In the genomic region with DNA sequence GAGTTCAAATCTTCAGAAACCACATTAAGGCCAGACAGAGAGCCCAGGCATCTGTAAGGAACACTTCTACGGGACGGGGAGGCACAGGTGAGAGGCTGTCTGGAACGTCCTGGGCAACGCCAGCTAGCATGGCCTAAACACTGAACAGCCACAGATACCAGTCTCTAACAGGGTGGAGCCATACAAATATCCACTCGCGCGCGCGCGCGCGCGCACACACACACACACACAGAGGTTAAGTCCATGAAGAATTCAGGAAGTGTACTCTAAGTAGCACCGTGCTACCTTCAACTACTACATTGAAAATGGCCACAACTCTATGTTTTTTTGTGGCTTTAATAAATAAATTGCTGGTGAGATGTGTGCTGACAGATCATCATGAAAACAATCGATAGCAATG, we compare ENCODE assay signal across 10 mouse cellular contexts. TPM values are rescaled to one million over a fixed set of nuclear protein-coding genes. Genes with fewer than 3 reads are reported as not detected.
A peak's percentile ranks its signal among the peaks of the same experiment; 100 is the strongest.
DNase-seq lines count a peak whose midpoint lies in the region; ATAC-seq lines count a peak whose summit lies in the region.
"Had no signal": no experiment of that assay in that cellular context is flagged by ENCODE, and none has a peak within 500 bp of the region (broad histone marks: within the 10 kb centered on the region; RNA-seq: fewer than 3 reads in every experiment).

No protein-coding gene starts in this region.

- DNase-seq in heart, adult 9 months (ENCODE audit: low spot score in 2 of 2): no peak
- no peak for DNase-seq in midbrain, embryonic 14.5 days
- no peak for DNase-seq in adrenal gland, postnatal 36 days
- DNase-seq in spleen, postnatal 36 days (ENCODE audit: low spot score in 2 of 2): no peak
- DNase-seq: kidney, adult 8-10 months had no signal

- no peaks in the 10 kb centered on the region for H3K27me3 ChIP-seq in heart, embryonic 14.5 days (ENCODE audit: control insufficient read depth, insufficient read depth, low read length)
- H3K27me3 ChIP-seq in midbrain, embryonic 14.5 days (ENCODE audit: control insufficient read depth, insufficient read depth, low read length): no peaks in the 10 kb centered on the region
- no peaks in the 10 kb centered on the region for H3K27me3 ChIP-seq in midbrain, embryonic 16.5 days (ENCODE audit: control insufficient read depth, insufficient read depth, low read depth, low read length)
- H3K27me3 ChIP-seq in stomach, embryonic 15.5 days (replicated peaks): no peaks in the 10 kb centered on the region
- H3K27me3 ChIP-seq: limb, embryonic 15.5 days had no signal

- no peak overlapping the region; the same call in 1 of the 2 replicates for H3K9ac ChIP-seq in heart, embryonic 14.5 days (ENCODE audit: low read length)
- H3K9ac ChIP-seq in midbrain, embryonic 14.5 days (replicated peaks; ENCODE audit: low read length): no peak overlapping the region
- no peak overlapping the region for H3K9ac ChIP-seq in midbrain, embryonic 16.5 days (ENCODE audit: low read depth, low read length)
- no peak overlapping the region for H3K9ac ChIP-seq in stomach, embryonic 15.5 days
- H3K9ac ChIP-seq: limb, embryonic 15.5 days had no signal

- peaks cover 3 to 22% of the 10 kb centered on the region in 2 experiments for H3K4me1 ChIP-seq in heart, embryonic 14.5 days (ENCODE audit: control insufficient read depth in 2 of 2, insufficient read depth in 2 of 2, low read length in 2 of 2)
- peaks cover 5% of the 10 kb centered on the region; the same call in 1 of the 2 replicates for H3K4me1 ChIP-seq in midbrain, embryonic 14.5 days (ENCODE audit: control insufficient read depth, insufficient read depth, low read length)
- H3K4me1 ChIP-seq in midbrain, embryonic 16.5 days (ENCODE audit: control insufficient read depth, insufficient read depth, low read length): peaks cover 16% of the 10 kb centered on the region
- H3K4me1 ChIP-seq in stomach, embryonic 15.5 days: peaks cover 13% of the 10 kb centered on the region

- no peaks in the 10 kb centered on the region for H3K9me3 ChIP-seq in heart, embryonic 14.5 days (ENCODE audit: control insufficient read depth, low read length)
- no peaks in the 10 kb centered on the region for H3K9me3 ChIP-seq in midbrain, embryonic 14.5 days (ENCODE audit: control insufficient read depth, low read length)
- no peaks in the 10 kb centered on the region for H3K9me3 ChIP-seq in midbrain, embryonic 16.5 days (replicated peaks; ENCODE audit: control insufficient read depth, low read length, poor library complexity, severe bottlenecking)
- H3K9me3 ChIP-seq in stomach, embryonic 15.5 days: no peaks in the 10 kb centered on the region
- H3K9me3 ChIP-seq: limb, embryonic 15.5 days had no signal

- peaks cover 29% of the 10 kb centered on the region for H3K36me3 ChIP-seq in heart, embryonic 14.5 days (ENCODE audit: control insufficient read depth, insufficient read depth, low read length)
- 0 out of 2 replicates have a peak, but pooled peaks cover 4% of the 10 kb centered on the region for H3K36me3 ChIP-seq in midbrain, embryonic 14.5 days (ENCODE audit: control insufficient read depth, insufficient read depth, low read length)
- H3K36me3 ChIP-seq in midbrain, embryonic 16.5 days (ENCODE audit: control insufficient read depth, insufficient read depth, low read length): no peaks in the 10 kb centered on the region
- peaks cover 16% of the 10 kb centered on the region for H3K36me3 ChIP-seq in stomach, embryonic 15.5 days

- no peak overlapping the region for H3K27ac ChIP-seq in heart, embryonic 14.5 days (replicated peaks in 1 of 2; ENCODE audit: control insufficient read depth in 1 of 2, insufficient read depth in 1 of 2, low read depth in 2 of 2, low read length in 2 of 2)
- no peak overlapping the region for H3K27ac ChIP-seq in midbrain, embryonic 14.5 days (replicated peaks; ENCODE audit: low read depth, low read length)
- H3K27ac ChIP-seq in midbrain, embryonic 16.5 days (ENCODE audit: low read length): no peak overlapping the region
- H3K27ac ChIP-seq in stomach, embryonic 15.5 days: no peak overlapping the region
- H3K27ac ChIP-seq: limb, embryonic 15.5 days had no signal

- ATAC-seq in heart, embryonic 14.5 days (ENCODE audit: insufficient number of reproducible peaks, insufficient read depth, low FRiP score, low read depth): no peak
- ATAC-seq in midbrain, embryonic 14.5 days (ENCODE audit: low FRiP score, low TSS enrichment): no peak
- no peak for ATAC-seq in midbrain, embryonic 16.5 days
- ATAC-seq in granulocyte monocyte progenitor cell, adult 5-6 weeks (replicated peaks; ENCODE audit: poor library complexity, severe bottlenecking): 0 out of 2 replicates have a peak, but pooled peaks have one; percentile 11
- no peak for ATAC-seq in stomach, embryonic 15.5 days (ENCODE audit: insufficient read depth, low FRiP score, low read depth)

- H3K4me2 ChIP-seq in heart, embryonic 14.5 days (ENCODE audit: low read length): peak overlapping the region; percentile 87
- H3K4me2 ChIP-seq in midbrain, embryonic 14.5 days (ENCODE audit: low read length): 0 out of 2 replicates have a peak overlapping the region, but pooled peaks have one; percentile 76
- H3K4me2 ChIP-seq in midbrain, embryonic 16.5 days (ENCODE audit: low read length): no peak overlapping the region
- peak overlapping the region; percentile 70; the same call in 1 of the 2 replicates for H3K4me2 ChIP-seq in stomach, embryonic 15.5 days

- no peak overlapping the region; a peak in 1 of 4 replicates for H3K4me3 ChIP-seq in heart, embryonic 14.5 days (ENCODE audit: control insufficient read depth in 1 of 2, insufficient read depth in 1 of 2, low read depth in 1 of 2, low read length in 2 of 2)
- no peak overlapping the region for H3K4me3 ChIP-seq in midbrain, embryonic 14.5 days (replicated peaks; ENCODE audit: low read depth, low read length)
- H3K4me3 ChIP-seq in midbrain, embryonic 16.5 days (ENCODE audit: low read depth, low read length): no peak overlapping the region
- 0 out of 2 replicates have a peak overlapping the region, but pooled peaks have one; percentile 96 for H3K4me3 ChIP-seq in stomach, embryonic 15.5 days (replicated peaks)

- WGBS in heart, embryonic 14.5 days: 92% methylated on average over 15 of the region's 15 CpGs
- 96% methylated on average over 15 of the region's 15 CpGs for WGBS in midbrain, embryonic 14.5 days
- WGBS in midbrain, embryonic 16.5 days: 96% methylated on average over 15 of the region's 15 CpGs
- 92% methylated on average over 15 of the region's 15 CpGs for WGBS in stomach, embryonic 15.5 days

RNA-seq across cellular contexts. Expression of a gene that starts 1.7 kb away (rescaled TPM):
- polyA plus RNA-seq in heart, embryonic 14.5 days (2014; fragmentation: Nextera tagmentation; extraction: Ambion mirVana): 3.7 and 4.0 TPM in 2 replicates
- polyA plus RNA-seq in midbrain, embryonic 14.5 days (2014; fragmentation: Nextera tagmentation; extraction: Ambion mirVana): 2.2 and 3.9 TPM in 2 replicates
- polyA plus RNA-seq in midbrain, embryonic 16.5 days (2015; fragmentation: Nextera tagmentation; extraction: Ambion mirVana): 2.7 and 3.1 TPM in 2 replicates
- 8.2 and 10.9 TPM in 2 replicates for total RNA-seq in granulocyte monocyte progenitor cell, adult 5-6 weeks (2014; fragmentation: Nextera tagmentation)
- total RNA-seq in granulocyte monocyte progenitor cell, adult 5-6 weeks (2017): 21.1 and 21.6 TPM in 2 replicates
- polyA plus RNA-seq in stomach, embryonic 15.5 days (2015; fragmentation: Nextera tagmentation; extraction: Ambion mirVana): 5.2 TPM in 2 replicates
- 1 to 10 TPM; 2.6 to 2.7 TPM for total RNA-seq in adrenal gland, postnatal 36 days (2021)

RNA-seq across cellular contexts. Expression of a gene that starts 49.7 kb away (rescaled TPM):
- polyA plus RNA-seq in heart, embryonic 14.5 days (2014; fragmentation: Nextera tagmentation; extraction: Ambion mirVana): 192 and 208 TPM in 2 replicates
- 543 and 574 TPM in 2 replicates for polyA plus RNA-seq in midbrain, embryonic 14.5 days (2014; fragmentation: Nextera tagmentation; extraction: Ambion mirVana)
- 431 and 443 TPM in 2 replicates for polyA plus RNA-seq in midbrain, embryonic 16.5 days (2015; fragmentation: Nextera tagmentation; extraction: Ambion mirVana)
- total RNA-seq in granulocyte monocyte progenitor cell, adult 5-6 weeks (2014; fragmentation: Nextera tagmentation): 68.2 and 71.7 TPM in 2 replicates
- 121 and 142 TPM in 2 replicates for total RNA-seq in granulocyte monocyte progenitor cell, adult 5-6 weeks (2017)
- 139 and 147 TPM in 2 replicates for polyA plus RNA-seq in stomach, embryonic 15.5 days (2015; fragmentation: Nextera tagmentation; extraction: Ambion mirVana)
- total RNA-seq in adrenal gland, postnatal 36 days (2021): 100 to 1,000 TPM; 118 to 132 TPM
